Mouse (Mus musculus) embryonic facial prominence, embryonic 11.5 days (tissue): ENCODE data around the gene Tarsl2. TPM values are rescaled to one million over a fixed set of nuclear protein-coding genes. Genes with fewer than 3 reads are reported as not detected.

Experiments
- ATAC-seq: fragments of 200-750 bp; cut with Nextera tagmentation; replicated peaks from 2 replicates; pipeline ENCODE4 v1.8.0; 2017; ENCODE audit warnings: low read depth; ENCODE audit not compliant: insufficient number of reproducible peaks, low FRiP score, low TSS enrichment
- DNase-seq: peaks from one replicate; pipeline ENCODE4 v3.0.0-alpha.2; 2015; ENCODE audit warnings: low spot score
- H3K27ac ChIP-seq: fragments of 300-500 bp; sonication (generic); replicated peaks from 2 replicates; pipeline ENCODE4 v1.5.1; 2014; ENCODE audit warnings: mild to moderate bottlenecking, low read depth, low read length, control low read depth
- H3K27me3 ChIP-seq: fragments of 300-500 bp; sonication (generic); 2 replicates; pipeline ENCODE4 v1.6.1; 2014; ENCODE audit warnings: mild to moderate bottlenecking, low read length, moderate library complexity, mixed read lengths; ENCODE audit not compliant: control insufficient read depth, insufficient read depth
- H3K36me3 ChIP-seq: fragments of 300-500 bp; sonication (generic); replicated peaks from 2 replicates; pipeline ENCODE4 v1.6.1; 2014; ENCODE audit warnings: low read depth, mild to moderate bottlenecking, low read length, moderate library complexity, mixed read lengths; ENCODE audit not compliant: control insufficient read depth, insufficient read depth
- H3K4me1 ChIP-seq: fragments of 300-500 bp; sonication (generic); 2 replicates; pipeline ENCODE4 v1.6.1; 2014; ENCODE audit warnings: low read length, mixed read lengths; ENCODE audit not compliant: control insufficient read depth, insufficient read depth
- H3K4me2 ChIP-seq: fragments of 300-500 bp; sonication (generic); 2 replicates; pipeline ENCODE4 v1.6.1; 2014; ENCODE audit warnings: low read depth, mild to moderate bottlenecking, control low read depth, low read length, moderate library complexity
- H3K4me3 ChIP-seq: fragments of 300-500 bp; sonication (generic); 2 replicates; pipeline ENCODE4 v1.5.1; 2014; ENCODE audit warnings: low read depth, low read length, control low read depth
- H3K9ac ChIP-seq: fragments of 300-500 bp; sonication (generic); replicated peaks from 2 replicates; pipeline ENCODE4 v1.6.1; 2014; ENCODE audit warnings: mild to moderate bottlenecking, control low read depth, low read length
- H3K9me3 ChIP-seq: fragments of 300-500 bp; sonication (generic); replicated peaks from 2 replicates; pipeline ENCODE4 v1.6.1; 2016; ENCODE audit warnings: mild to moderate bottlenecking, low read length, inconsistent platforms, mixed read lengths; ENCODE audit not compliant: control insufficient read depth
- WGBS: fragments of 180-500 bp; shearing (Covaris S2); extraction: QIAGEN DNeasy Blood & Tissue Kit; methylation state at CpG from one replicate; pipeline ENCODE4 v1.1.7; 2014; 5-methylcytosine and 5-hydroxymethylcytosine counted together
- polyA plus RNA-seq: library from polyadenylated mRNA; unstranded; fragments of >200 nt; fragmentation: Nextera tagmentation; extraction: Ambion mirVana; gene quantifications from 2 replicates; pipeline ENCODE4 v1.2.1, GENCODE M21; 2014

Gene Tarsl2
- polyA plus RNA-seq, 1 experiment from 2014 or later: 13.0 TPM

DNA sequence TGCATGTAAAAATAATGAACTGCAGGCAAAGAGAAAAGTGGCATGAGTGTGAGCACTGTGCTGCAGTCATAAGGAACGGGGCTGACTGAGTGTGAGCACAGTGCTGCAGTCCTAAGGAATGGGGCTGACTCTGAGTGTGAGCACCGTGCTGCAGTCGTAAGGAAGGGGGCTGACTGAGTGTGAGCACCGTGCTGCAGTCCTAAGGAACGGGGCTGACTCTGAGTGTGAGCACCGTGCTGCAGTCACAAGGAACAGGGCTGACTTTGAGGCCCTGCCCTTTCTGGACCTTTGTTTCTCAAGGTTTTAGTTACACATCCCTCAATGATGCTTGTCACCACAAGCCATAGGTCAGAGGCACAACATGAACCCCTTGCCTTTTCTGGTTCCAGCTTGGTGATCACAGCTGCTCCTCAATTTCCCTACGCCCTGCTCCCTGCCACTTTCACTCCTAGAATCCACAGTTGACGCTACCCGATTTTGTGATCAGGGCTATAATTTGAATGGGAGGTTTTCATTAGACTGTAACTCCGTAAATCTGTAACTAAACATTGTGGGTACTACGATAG is 18.6 kb downstream of the Tarsl2 start:
- no peaks in the 10 kb centered on the region for H3K4me1 ChIP-seq
- H3K9ac ChIP-seq: no peak overlapping the region
- no peak overlapping the region for H3K4me2 ChIP-seq
- WGBS: 79% methylated on average over 11 of the region's 11 CpGs
- ATAC-seq (no peak), DNase-seq (no peak)
- no peaks in the 10 kb centered on the region for H3K9me3 ChIP-seq
- no peaks in the 10 kb centered on the region for H3K27me3 ChIP-seq
- no peak overlapping the region for H3K4me3 ChIP-seq
- no peak overlapping the region for H3K27ac ChIP-seq
- no peaks in the 10 kb centered on the region; the same call in 1 of the 2 replicates for H3K36me3 ChIP-seq

DNA sequence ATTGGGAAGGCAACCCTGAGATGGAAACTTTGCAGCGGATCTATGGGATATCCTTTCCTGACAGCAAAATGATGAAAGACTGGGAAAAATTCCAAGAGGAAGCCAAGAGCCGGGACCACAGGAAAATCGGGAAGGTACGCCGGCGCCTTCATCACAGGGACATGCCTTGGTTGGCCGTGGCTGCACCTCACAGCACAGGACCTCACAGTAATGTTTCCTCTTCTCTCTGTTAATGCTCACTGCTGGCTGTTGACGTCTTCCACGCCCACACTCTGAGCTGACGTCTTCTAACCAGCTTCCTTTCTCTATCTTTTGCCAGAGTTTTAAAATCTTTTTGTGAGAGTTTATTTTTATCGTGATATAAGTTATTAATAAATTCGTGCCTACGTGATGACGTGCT is 19.2 kb downstream of the Tarsl2 start:
- WGBS: 90% methylated on average over 14 of the region's 14 CpGs

GRCm38 (mm10) chr7:65667491-65667890 is 22.8 kb downstream of the Tarsl2 start:
- Histone ChIP-seq H3K27me3 (no peaks in the 10 kb centered on the region), H3K9me3 (no peaks in the 10 kb centered on the region), H3K4me2 (no peak overlapping the region), H3K27ac (no peak overlapping the region), H3K36me3 (no peaks in the 10 kb centered on the region; the same call in 1 of the 2 replicates), H3K4me1 (no peaks in the 10 kb centered on the region), H3K9ac (no peak overlapping the region), H3K4me3 (no peak overlapping the region)
- DNase-seq (no peak), ATAC-seq (no peak)
- WGBS: 83% methylated on average over 6 of the region's 6 CpGs

More for the DNA sequence above, 19.2 kb downstream of the Tarsl2 start:
- Histone ChIP-seq H3K27me3 (no peaks in the 10 kb centered on the region), H3K27ac (no peak overlapping the region), H3K9me3 (no peaks in the 10 kb centered on the region), H3K4me3 (no peak overlapping the region), H3K4me2 (no peak overlapping the region), H3K36me3 (no peaks in the 10 kb centered on the region; the same call in 1 of the 2 replicates), H3K9ac (no peak overlapping the region), H3K4me1 (no peaks in the 10 kb centered on the region)
- ATAC-seq (no peak), DNase-seq (no peak)

- Histone ChIP-seq H3K36me3 (no peaks in the 10 kb centered on the region), H3K9me3 (no peaks in the 10 kb centered on the region), H3K4me3 (no peak overlapping the region), H3K9ac (no peak overlapping the region), H3K4me2 (no peak overlapping the region), H3K27ac (no peak overlapping the region), H3K27me3 (no peaks in the 10 kb centered on the region), H3K4me1 (no peaks in the 10 kb centered on the region)
- DNase-seq: no peak
- ATAC-seq: no peak
- 73% methylated on average over 10 of the region's 10 CpGs for WGBS
Observed at GRCm38 (mm10) chr7:65678050-65678449, 33.4 kb downstream of the Tarsl2 start.

- no peak overlapping the region for H3K9ac ChIP-seq
- no peak overlapping the region for H3K4me2 ChIP-seq
- no peaks in the 10 kb centered on the region for H3K9me3 ChIP-seq
- WGBS: 75% methylated on average over 7 of the region's 7 CpGs
- ATAC-seq: no peak
- no peak overlapping the region for H3K4me3 ChIP-seq
- no peak for DNase-seq
- H3K27me3 ChIP-seq: no peaks in the 10 kb centered on the region
- no peak overlapping the region for H3K27ac ChIP-seq
- H3K4me1 ChIP-seq: no peaks in the 10 kb centered on the region
- no peaks in the 10 kb centered on the region for H3K36me3 ChIP-seq
Observed at GRCm38 (mm10) chr7:65678900-65679595, 34.4 kb downstream of the Tarsl2 start.

GRCm38 (mm10) chr7:65681166-65681565 is 36.5 kb downstream of the Tarsl2 start:
- no peak overlapping the region for H3K27ac ChIP-seq
- DNase-seq (no peak), ATAC-seq (no peak)
- no peak overlapping the region for H3K4me3 ChIP-seq
- WGBS: 80% methylated on average over 5 of the region's 5 CpGs
- no peaks in the 10 kb centered on the region for H3K27me3 ChIP-seq
- H3K9ac ChIP-seq: no peak overlapping the region
- H3K4me2 ChIP-seq: no peak overlapping the region
- H3K36me3 ChIP-seq: no peaks in the 10 kb centered on the region
- H3K4me1 ChIP-seq: no peaks in the 10 kb centered on the region
- no peaks in the 10 kb centered on the region for H3K9me3 ChIP-seq

DNA sequence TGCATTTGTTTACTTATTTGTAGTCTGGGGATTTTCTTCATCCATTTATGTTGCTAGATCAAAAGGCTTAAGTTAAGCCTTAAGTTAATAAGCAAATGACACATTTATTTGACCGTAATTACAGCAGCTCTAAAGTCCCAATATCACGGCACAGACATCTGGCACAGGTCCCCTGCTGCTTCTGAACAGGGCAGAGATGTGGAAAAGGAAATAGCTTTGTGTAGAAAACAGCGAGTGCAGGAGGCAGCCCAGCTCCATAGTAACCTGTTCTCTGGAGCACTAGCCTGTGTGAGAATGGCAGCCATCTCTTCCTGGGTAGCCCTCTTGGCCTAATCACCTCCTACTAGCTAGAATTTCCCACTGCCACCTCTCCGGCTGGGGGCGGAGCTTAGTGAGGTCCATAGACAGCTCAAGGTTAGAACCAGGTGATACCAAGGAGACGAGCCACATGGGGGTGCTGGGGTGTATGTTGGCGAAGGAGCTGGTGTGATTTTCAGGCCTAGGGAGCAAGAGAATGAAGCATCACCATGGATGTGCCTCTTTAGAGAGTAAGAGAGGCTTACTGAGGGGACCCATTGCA is 39.6 kb downstream of the Tarsl2 start:
- DNase-seq (no peak), ATAC-seq (no peak)
- Histone ChIP-seq H3K4me3 (no peak overlapping the region), H3K27me3 (no peaks in the 10 kb centered on the region), H3K27ac (no peak overlapping the region), H3K9me3 (no peaks in the 10 kb centered on the region), H3K4me2 (no peak overlapping the region), H3K36me3 (no peaks in the 10 kb centered on the region), H3K4me1 (no peaks in the 10 kb centered on the region), H3K9ac (no peak overlapping the region)
- 57% methylated on average over 7 of the region's 7 CpGs for WGBS

GRCm38 (mm10) chr7:65686664-65687063 is 42.0 kb downstream of the Tarsl2 start:
- Histone ChIP-seq H3K4me2 (no peak overlapping the region), H3K9ac (no peak overlapping the region), H3K36me3 (no peaks in the 10 kb centered on the region), H3K4me1 (no peaks in the 10 kb centered on the region), H3K4me3 (no peak overlapping the region), H3K27me3 (no peaks in the 10 kb centered on the region), H3K27ac (no peak overlapping the region), H3K9me3 (no peaks in the 10 kb centered on the region)
- ATAC-seq: no peak
- no peak for DNase-seq
- 90% methylated on average over 9 of the region's 9 CpGs for WGBS
